Mouse (Mus musculus): ENCODE measurements around the gene AC124502.3.

DNA sequence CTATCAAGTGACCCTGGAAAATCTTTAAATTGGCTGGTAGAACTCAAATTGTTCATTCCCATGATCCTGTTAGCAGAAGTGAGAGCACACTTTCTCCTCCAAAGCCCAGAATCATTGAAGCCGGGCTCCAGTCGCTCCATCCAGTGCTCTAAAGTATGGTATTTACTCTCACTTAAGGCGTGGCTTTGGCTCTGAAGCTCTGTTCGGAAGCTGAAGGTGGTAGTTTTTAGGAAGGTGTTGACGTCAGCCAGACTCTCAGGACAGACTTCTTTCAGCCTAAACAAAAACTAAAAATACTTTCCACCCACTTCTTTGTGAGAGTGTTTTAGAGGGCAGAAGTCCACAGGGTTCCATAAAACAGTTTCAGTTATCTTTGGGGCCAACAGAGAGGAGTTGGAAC lies 34.8 kb downstream of the AC124502.3 start:
- TF ChIP-seq POLR2A (IDR thresholded peaks at IDR 0.05; ENCODE audit: borderline replicate concordance, low read depth, low read length) (no peak), CTCF (IDR thresholded peaks at IDR 0.05; ENCODE audit: low read depth, low read length) (no peak)
